Mouse (Mus musculus) small intestine, adult 2 months (tissue): ENCODE results near the gene Ilkap.

Experiments used
- CTCF ChIP-seq: fragments of 200-500 bp; IDR thresholded peaks from 2 replicates; pipeline ENCODE4 v1.5.1; 2012; ENCODE audit warnings: low read depth, mild to moderate bottlenecking, control low read depth, inconsistent platforms, low read length, moderate library complexity, mixed read lengths; ENCODE audit not compliant: insufficient replicate concordance, insufficient read length; ENCODE audit errors: extremely low read depth
- POLR2A ChIP-seq: fragments of 200-500 bp; IDR thresholded peaks from 2 replicates; pipeline ENCODE4 v1.6.1; 2012; ENCODE audit warnings: low read depth, mild to moderate bottlenecking, control low read depth, inconsistent platforms, low read length, moderate library complexity

- no peak for TF ChIP-seq CTCF
- no peak for TF ChIP-seq POLR2A
Observed at GRCm38 (mm10) chr1:91413536-91413897, 14.9 kb upstream of the Ilkap start.
